Mouse (Mus musculus): Measurements from ENCODE around the gene Igsf11.
"Not testable (repeated sequence)": the region's sequence is repeated elsewhere in the genome, so short reads cannot be mapped to it uniquely, and the experiment has no call there.

Igsf11 gene

DNA sequence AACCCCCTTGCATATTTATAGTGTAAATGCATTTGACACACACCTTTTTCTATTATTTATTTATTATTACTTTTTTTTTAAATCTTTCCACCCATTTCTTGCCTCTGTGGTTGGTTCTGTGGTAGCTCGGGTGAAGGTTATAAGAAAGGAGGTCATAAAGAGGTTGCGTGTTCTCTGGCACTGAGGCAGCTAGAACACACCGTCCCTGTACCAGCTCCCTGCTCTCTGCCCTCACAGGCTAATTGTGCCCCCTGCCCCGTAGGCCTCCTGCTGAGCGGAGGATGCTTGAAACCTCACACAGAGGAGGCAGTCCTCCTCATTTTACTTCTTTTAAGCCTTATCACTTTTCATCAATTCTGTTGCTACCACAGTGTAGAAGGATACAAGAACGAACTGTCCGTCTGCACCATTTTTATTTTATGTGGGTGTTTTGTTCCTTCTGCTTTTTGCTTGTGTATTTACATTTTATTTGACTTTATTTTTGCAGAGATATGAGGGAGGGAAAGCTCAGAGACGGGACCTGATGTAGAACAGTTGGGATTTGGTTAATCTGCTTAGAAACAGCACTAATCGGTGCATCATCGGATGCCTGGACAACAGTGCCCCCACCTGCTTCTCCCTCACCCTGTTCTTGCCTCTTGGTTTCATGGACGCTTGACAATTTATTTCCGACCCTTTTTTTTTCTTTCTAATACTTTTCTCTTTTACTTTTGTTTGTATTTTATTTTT, 90.2 kb downstream of the Igsf11 start:
- DNase-seq (ENCODE audit: low read depth, low spot score): peak; percentile 61

DNA sequence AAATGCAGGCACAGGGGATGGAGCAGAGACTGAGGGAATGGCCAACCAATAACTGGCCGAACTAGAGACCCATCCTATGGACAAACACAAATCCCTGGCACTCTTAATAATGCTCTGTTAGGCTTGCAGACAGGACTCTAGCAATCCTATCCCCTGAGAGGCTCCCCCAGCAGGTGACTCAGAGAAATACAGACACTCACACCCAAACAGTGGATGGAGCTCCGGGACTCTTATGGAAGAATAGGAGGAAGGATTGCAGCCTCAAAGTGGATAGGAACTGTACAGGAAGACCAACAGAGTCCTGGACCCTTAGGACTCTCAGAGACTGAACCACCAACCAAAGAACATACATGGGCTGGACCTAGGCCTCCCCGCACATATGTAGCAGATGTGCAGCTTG, 91.4 kb downstream of the Igsf11 start:
- not testable (repeated sequence) for DNase-seq (ENCODE audit: low read depth, low spot score)

DNA sequence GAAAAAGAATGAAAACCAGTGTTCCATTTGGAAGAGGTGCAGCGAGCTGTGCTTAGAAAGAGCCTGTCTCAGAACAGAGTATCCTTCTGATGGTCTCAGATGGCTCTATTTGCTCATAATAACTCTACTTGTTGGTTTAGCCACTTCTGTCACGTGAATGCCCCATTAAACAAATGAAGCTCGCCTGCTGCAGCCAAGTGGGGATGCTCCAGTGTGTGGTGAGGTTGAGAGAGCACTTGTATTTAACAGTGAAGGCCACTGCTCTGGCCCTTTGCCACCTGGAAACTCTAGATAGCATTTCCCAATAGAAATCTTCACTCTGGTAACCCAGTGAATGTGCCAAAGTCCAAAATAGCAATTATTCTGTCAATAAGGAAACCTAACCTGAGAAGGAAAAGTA, 92.9 kb downstream of the Igsf11 start:
- peak; percentile 77 for DNase-seq (ENCODE audit: low read depth, low spot score)

DNA sequence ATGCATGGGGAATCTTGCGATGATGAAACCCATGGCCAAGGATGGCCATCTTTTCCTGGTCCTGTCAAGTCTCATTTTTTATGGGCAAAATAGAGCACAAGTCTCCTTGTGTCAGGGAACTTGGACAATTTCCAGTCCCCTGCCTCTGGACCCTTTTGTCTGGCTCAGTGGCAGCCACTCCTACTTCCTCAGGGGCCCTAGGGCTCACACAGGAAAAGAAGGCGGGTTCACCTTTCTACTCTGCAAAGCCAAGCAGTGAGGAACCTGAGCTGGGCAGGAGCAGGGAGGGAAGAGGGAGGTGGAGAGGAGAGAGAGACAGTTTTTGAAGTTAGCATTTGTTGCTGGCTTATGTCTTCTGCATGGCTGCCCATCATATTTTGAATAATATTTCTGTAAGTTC, 93.9 kb downstream of the Igsf11 start:
- no peak for DNase-seq (ENCODE audit: low read depth, low spot score)

DNA sequence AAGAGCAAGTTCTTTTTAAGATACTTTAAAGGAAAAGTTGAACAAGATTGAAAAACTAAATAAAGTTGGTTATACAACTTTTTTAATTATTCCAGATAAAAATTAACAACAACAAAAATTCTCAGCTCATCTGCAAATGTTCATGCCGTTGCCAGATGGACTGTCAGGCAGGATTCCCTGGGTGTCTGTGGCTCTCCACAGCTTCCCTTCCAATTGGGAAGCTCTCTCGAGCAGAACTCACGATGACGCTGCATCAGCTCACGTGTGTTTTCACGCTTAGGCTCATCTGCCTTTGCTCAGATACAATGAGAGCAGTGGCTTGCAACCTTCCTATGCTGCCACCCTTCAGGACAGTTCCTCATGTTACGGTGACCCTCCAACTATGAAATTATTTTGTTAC, 101.2 kb downstream of the Igsf11 start:
- peak; percentile 68 for DNase-seq (ENCODE audit: low read depth, low spot score)

DNA sequence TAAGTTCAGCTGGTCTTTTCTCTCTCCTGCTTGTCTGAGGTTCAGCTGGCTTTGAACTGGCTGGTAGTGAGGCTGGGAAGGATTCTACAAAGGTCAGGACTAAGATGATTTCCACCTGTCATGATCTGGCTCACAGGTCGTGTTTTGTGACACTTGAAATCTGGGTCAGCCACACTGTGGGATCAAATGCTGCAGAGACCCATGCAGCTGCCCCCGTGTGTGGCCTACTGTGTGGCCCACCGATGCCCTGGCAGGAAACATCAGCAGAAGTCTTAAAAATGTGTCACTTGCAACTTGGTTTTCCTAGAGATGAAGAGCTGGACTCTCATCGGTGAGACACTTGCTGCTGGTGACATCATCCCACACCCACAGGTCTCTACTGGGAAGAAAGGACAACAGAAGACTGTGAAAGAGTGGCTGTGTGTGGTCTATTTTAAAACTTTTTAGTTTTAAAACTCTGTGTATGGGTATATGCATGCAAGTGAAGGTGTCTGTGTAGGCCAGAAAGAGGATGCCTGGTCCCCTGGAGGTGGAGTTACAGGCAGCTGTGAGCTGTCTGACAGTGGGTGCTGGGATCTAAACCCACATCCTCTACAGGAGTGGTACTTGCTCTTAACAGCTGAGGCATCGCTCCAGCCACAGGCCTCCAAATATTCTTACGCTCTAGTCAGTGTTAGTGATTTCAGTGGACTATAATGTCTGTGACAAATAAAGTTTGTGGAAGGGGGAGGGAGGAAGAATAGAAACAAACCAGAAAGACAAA, 106.2 kb downstream of the Igsf11 start:
- peak; percentile 36 for DNase-seq (ENCODE audit: low read depth, low spot score)

DNA sequence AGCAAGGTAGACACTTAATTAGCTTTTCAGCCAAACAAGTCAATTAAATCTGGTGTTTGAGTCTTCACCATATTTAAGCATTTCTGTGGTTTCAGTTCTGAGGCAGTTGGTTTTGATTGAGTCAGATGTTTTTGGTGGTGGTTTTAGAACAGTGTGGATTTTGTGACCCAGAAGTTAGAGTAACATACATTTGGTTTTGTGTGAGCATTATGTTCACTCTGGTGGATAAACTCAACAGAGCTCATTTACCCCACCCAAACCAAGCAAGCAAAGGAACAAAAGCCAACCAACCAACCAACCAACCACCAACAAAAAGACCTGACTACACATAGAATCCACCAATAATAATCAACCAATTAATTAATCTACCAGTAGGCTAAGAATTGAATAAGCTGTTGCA, 106.8 kb downstream of the Igsf11 start:
- DNase-seq (ENCODE audit: low read depth, low spot score): no peak

DNA sequence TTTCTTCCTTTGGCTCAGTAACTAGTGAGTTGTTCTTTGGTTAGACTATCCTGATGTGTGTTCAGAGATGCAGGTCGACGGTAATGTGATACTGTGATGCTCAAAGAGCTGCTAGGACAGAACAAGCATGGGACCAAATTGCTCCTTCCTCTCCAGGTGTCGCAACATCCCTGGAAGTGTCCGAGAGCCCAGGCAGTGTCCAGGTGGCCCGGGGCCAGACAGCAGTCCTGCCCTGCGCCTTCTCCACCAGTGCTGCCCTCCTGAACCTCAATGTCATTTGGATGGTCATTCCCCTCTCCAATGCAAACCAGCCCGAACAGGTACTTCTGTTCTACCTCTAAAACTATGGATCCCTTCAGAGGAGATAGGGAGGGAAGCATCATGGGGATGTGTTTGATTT, 114.5 kb downstream of the Igsf11 start:
- DNase-seq (ENCODE audit: low read depth, low spot score): no peak

DNA sequence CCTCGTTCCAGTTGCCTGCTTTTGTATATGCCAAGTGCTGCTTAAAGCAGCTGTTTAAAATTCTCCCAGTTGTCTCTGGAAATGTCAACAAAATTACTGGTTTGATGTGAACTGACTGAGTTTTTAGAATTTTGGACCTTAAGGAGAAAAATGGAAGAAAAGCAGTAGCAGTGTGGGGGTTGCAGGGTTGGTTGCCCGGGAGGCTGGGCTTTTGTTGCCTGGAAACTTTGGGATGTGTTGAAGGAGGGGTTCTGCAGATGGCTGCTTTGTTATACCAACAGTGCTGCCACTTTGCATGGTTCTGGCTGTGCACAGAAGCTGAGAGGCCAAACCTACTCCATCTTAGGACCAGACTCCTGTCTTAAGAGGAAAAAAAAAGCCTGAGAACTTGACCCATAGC, 127.0 kb downstream of the Igsf11 start:
- peak; percentile 63 for DNase-seq (ENCODE audit: low read depth, low spot score)

DNA sequence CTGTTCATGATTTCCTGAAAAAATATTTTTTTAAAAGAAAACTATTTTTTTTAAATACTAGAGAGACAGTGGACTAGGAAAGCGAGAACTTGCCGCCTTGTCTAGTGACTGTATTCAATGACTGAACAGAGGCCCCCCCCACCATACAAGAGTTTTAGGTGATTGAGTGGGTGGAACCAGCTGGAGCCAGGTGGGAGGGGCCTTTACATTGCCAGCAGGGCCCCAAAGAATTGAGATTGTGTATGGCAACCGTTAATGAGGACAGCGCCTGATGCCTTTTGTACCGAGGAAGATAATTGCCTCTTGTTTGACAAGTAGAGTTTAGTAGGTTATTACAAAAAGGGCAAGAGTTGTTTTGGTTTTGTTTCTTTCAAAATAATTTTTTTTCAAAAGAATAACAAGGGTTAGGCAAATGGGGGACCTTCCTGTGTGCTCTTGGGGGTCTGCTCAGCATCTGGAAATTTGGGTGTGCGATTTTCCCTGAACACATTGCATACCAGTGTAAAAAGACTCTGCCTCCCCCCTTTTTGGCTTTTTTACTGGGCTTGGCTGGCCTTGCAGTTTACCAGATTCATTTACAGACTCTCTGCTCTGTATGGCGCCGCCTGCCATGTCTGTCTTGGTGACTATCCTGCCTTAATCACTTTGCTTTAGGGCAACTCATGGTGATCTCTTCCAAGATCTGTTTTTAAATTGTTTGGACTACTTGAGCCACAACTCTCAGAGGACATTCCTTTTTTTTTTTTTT, 133.7 kb downstream of the Igsf11 start:
- peak; percentile 81 for DNase-seq (ENCODE audit: low read depth, low spot score)

DNA sequence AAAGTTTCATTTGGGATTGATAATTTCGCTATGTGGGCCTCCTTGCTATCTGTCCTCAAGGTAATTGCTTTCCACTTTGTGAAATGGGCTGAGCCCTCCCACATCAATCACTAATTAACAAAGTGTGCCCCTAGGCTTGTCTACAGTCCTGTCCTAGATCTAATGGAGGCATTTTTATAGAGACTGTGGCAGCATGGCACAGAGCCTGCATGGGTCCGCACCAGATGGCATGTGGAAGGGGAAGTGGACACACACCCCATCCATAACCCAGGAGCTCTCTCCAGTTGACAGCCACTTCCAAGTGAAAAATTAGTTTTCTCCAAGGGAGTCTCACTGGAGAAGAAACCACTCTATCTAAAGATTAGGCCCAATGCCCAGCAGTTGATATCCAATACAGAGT, 138.9 kb downstream of the Igsf11 start:
- DNase-seq (ENCODE audit: low read depth, low spot score): peak; percentile 19

DNA sequence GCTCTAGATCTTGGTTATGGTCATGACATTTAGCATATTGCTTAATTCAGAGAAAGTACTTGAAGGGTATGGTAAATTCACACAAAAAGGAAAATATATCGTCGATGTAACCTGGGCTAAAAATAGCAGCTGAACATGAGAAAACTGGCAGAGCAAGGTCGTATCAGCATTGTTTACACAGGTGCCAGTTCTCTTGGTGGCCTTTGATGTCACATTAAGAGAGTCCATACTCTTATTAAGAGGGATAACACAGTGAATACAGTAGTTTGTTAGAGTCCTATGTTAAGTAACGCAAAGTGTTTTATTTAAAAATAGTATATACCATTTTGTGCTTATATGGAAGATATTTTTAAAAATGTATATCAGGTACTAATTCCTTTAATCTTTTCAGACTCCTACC, 144.8 kb downstream of the Igsf11 start:
- DNase-seq (ENCODE audit: low read depth, low spot score): no peak

DNA sequence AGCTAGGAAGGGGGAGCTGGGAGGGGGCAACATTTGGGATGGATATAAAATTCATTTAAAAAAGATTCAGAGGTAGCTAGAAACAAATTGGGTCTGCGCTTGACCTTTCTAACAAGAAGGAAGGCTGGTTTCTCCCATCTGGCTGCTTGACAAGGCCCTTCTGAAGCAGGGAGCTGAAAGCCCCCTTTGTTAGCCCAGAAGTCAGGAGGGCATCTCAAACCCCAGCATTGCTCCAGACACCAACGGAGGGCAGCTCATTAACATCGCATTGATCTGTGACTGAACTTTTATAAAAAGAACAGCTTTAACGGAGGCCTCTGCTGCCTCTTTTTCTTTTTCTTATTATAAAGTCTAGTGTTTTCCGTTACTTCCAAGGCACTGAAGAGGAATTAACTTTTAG, 151.9 kb downstream of the Igsf11 start:
- peak; percentile 42 for DNase-seq (ENCODE audit: low read depth, low spot score)

DNA sequence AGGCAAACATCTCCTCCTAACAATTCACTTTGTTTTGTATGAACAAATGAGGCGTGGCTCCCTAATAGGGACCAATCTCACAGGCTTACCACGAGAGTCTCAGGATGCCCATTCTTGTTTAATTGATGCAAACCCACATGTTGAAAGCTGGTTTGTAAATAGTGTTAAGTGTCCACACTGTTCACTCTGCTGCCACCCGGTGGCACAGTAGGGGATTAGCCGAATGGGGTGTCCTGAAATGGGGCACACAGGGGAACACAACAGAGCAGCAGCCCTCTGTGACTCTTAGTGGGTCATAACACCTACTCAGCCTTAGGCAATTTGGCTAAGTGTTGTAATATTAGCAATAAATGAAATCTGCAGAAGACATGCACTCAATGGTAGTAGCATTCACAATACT, 156.4 kb downstream of the Igsf11 start:
- peak; percentile 78 for DNase-seq (ENCODE audit: low read depth, low spot score)

DNA sequence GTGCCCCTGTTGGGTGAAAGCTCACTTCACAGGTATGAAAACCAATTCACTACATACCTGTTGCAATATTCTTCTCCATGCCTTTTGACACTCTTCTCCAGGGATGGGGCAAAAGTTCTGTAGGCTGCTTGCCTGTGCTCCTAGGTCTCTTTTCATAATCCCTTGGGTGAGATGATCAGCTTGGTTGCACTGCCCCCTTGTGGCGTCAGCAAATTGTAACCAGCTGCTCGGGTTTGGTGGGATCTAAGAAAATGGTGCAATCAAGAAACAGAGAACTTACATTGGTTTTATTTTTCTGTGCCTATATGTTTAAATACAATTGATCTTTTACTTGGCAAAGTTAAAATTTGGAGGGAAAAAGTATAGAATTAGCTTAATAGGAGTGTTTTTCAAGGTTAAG, 160.5 kb downstream of the Igsf11 start:
- peak; percentile 87 for DNase-seq (ENCODE audit: low read depth, low spot score)

DNA sequence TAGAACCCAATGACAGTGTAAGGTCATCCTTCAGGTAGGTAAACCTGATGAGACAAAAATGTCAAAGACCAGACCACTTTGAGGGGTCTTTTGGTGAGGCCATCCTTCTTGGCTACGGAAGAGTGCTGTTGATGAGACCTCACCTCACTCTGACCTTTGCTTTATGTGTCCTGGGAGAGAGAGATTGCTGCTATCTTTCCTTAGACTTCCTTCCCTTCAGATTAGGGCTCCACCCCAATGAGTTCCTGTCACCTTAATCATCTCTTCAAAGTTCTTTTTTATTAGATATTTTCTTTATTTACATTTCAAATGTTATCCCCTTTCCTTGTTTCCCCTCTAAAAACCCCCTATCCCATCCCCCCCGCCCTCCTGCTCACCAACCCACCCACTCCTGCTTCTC, 161.3 kb downstream of the Igsf11 start:
- DNase-seq (ENCODE audit: low read depth, low spot score): no peak

DNA sequence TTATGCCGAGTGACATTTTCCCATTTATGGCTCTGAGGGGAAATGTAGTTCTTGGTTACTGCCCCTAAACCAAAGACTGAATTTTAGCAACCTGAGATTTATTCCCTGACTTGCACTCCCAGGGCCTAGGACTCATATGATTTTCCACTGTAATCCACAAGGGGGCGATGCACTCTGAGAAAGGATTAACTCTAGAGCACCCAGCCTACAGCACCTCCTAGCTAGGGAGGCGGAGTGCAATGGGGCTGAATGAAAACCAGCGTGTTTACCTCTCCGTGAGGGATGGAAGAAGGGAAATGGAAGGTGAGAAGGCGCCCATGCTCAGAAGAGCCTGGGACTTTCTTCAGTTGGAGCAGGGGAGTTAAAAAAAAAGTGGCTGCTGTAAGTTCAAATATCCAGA, 163.6 kb downstream of the Igsf11 start:
- DNase-seq (ENCODE audit: low read depth, low spot score): peak; percentile 68

DNA sequence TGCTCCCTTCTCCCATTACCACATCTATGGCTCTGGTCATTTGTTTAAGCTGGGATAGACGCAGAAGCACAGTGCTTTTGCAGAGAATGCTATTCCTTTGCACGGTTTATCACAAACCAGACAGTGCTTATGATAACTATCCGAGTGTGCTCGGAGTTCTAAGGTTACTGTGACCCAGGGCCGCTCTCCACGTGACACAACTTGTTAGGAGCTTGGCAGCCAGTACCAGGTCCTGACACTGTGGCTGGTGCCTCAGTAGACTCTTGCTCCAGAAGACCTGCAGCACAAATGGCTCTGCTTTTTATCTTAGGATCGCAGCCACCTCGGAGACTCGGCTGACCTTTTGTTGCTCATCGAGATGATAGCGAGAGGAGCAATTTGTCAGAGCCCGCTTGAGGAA, 164.5 kb downstream of the Igsf11 start:
- no peak for DNase-seq (ENCODE audit: low read depth, low spot score)

DNA sequence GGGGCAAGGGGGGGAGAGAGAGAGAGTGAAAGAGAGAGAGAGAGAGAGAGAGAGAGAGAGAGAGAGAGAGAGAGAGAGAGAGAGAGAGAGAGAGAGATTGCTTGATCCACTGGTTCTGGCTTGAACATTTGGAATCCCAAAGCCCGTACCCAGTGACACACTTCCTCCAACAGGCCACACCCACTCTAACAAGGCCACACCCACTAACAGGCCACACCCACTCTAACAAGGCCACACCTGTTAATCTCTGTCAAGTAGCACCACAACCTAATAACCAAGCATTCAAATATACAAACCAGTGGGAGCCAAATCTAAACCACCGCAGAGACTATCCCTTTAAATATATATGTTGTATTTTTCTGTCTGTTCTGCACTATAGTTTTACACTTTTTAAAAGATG, 166.4 kb downstream of the Igsf11 start:
- no peak for DNase-seq (ENCODE audit: low read depth, low spot score)

DNA sequence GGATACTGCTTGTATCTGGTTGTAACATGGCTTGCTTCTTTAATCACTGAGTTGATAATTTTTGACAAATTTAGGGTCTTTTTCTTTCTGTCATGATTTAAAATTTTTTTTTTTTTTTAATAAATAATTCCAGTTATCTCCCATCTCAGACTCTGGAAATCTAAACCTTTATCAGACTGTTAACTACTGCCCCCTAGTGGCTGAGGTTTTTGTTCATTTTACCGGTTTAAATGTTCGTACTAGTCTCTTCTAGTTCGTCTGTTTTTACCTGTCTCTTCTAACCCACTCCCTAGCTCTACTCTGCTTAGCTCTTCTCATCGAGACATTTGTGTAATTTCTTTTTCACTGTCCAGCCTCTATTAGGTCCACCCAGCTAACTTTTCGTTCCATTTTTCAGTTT, 170.1 kb downstream of the Igsf11 start:
- peak; percentile 59 for DNase-seq (ENCODE audit: low read depth, low spot score)

DNA sequence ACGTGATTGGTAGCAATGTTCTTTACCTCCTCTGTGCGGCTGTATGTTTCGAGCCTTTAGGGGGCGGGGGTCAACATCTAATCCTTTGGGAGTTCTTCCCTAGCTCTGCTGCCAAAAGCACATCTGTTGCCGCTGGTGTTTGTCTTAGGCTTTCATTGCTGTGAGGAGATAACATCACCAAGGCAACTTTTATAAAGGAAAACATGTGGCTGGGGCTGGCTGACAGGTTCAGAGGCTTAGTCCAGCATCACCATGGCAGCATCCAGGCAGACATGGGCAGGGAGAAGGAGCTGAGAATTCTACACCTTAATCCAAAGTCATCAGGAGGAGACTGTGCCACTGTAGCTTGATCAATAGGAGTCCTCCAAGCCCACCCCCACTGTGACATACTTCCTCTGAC, 173.1 kb downstream of the Igsf11 start:
- no peak for DNase-seq (ENCODE audit: low read depth, low spot score)

DNA sequence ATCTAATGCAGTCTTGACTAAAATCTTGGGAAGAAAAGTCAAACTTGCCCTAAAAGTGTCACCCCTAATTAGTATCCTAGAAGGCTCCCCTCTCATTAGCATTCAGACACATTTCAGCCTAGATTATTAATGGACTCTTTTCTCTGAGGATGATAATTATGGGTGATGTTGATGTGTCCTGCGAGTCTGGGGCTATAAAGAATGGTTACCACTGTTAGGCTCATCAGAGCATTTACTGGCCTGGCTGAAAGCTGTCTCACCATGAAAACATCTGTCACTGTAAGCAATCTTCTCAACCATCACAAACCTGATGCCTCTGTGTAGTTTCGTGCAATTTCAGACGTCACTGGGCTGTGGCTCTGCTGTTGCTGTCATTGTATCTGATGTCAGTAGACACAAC, 179.0 kb downstream of the Igsf11 start:
- no peak for DNase-seq (ENCODE audit: low read depth, low spot score)
